Mouse (Mus musculus) cortical plate, adult 2 months (tissue): ENCODE measurements around the gene Tas2r129.

ENCODE experiments used
- CTCF ChIP-seq: fragments of 200-500 bp; IDR thresholded peaks from 2 replicates; pipeline ENCODE4 v1.5.1; 2011; ENCODE audit warnings: mild to moderate bottlenecking, control low read depth, low read length; ENCODE audit not compliant: insufficient read depth; ENCODE audit errors: extremely low read depth
- POLR2A ChIP-seq: fragments of 200-500 bp; IDR thresholded peaks from 2 replicates; pipeline ENCODE4 v1.6.1; 2011; ENCODE audit warnings: mild to moderate bottlenecking, low read length, control low read depth; ENCODE audit not compliant: insufficient read depth; ENCODE audit errors: extremely low read depth

DNA sequence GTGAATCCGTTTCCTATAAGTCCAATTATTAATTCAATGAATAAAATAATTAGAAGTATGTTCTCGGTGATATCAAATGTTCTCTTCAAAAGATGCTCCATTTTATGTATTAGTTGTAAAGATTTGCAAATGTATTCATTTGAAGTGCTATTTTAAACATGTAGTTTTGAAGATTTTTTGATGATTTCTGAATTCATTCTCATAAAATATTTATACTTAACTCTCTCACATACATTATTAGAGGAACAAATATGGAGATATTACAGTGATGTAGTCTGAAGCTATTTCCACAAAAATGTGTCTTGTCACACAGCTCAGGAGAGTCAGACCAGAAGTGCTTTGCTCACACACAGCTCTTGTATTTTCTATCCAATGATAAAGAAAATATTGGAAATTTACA is 30.0 kb downstream of the Tas2r129 start, which contains the start of gene Tas2r109:
- TF ChIP-seq CTCF = no peak
- no peak for TF ChIP-seq POLR2A
